Mouse (Mus musculus): ENCODE data around the gene Arhgap27.
A peak's percentile ranks its signal among the peaks of the same experiment; 100 is the strongest.

The Arhgap27 gene

DNA sequence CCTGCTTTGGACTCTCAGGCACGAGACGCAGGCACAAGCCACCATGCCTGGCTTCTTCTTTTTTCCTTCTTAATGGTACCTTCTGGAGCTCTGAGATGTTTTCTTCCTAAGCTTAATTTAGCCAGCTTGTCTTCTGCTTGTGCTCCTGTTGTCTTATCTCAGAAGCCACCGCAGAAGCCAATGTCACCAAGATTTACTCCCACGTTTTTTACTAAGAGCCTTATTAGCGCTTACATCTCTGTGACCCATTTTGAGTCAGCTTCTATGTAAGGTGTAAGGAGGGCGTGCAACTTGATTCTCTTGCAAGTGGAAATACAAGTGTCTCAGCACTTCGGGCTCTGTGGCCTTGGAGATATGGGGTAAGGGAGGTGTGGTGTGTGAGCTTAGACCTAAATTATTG lies 18.0 kb upstream of the Arhgap27 start:
- no peak for DNase-seq (ENCODE audit: low read depth, low spot score)

DNA sequence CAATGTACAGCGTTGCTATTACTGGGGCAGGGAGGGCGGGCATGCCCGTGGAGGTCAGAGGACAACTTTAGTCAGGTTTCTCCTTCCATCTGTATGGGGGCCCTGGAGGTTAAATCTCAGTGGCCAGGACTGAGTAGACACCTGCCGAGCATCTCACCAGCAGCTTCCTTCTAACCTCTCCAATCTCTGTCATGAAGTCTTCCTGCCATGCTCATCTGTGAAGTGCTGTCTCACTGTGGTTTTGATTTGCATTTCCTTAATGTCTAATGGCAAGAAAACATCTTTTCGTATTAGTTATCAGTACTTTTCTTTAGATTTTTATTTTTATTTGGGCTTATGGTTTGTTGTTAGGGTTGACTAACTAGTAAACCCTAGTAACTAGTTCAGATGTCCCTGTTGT lies 17.0 kb upstream of the Arhgap27 start:
- DNase-seq (ENCODE audit: low read depth, low spot score) = no peak

DNA sequence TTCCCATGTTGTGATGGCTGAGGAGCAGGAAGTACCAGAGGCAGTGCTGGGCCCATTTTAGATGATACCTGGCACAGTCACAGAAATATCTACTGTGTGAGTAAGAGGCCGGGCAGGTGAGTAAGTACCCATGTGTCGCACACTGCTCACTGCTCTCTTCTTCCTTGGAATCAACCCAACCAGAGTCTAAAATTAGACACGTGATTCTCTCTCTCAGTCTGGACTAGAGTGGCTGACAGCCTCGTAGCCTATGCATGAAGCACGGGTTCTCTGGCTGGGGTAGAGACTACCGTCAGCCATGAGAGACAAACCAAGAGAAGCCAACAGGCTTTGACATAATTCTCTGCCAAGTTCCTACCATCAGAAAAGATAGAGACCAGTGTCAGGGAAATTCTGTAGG lies 14.8 kb upstream of the Arhgap27 start:
- DNase-seq (ENCODE audit: low read depth, low spot score) = no peak

DNA sequence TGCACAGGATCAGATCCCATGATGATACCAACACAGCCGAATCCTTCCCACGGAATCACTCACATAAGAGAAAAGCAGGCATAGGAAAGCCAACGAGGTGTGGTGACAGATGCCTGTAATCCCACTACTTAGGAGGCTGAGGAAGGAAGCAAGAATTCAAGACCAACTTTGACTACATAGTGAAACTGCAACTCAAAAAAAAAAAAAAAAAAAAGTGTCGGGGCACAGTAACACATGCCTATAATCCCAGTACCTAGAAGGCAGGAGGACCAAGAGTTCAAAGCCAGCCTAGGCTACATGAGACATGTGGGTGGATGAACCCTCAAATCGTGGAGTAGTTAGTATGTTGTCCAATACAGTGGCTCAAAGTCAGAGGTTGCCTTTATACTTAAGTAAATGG lies 12.3 kb upstream of the Arhgap27 start:
- DNase-seq (ENCODE audit: low read depth, low spot score) = no peak

DNA sequence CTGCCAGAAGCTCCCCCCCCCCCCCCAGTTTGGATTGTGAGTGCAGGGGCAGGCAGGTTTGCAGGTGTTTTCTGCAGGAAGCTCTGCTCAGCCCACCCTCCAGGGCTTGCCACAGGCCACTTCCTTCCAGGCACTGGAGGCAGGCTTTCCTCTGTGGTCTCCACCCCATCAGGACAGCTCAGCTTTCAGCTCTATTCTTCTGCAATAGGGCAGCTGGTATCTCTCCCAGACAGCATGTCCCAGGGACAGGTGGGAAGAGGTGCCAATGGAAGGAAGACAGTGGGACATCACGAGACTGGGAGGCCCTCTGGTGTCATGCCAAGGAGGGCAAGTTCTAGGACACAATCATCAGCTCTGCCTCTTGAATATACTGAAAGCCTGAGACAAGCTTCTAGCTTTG lies 11.8 kb upstream of the Arhgap27 start:
- no peak for DNase-seq (ENCODE audit: low read depth, low spot score)

DNA sequence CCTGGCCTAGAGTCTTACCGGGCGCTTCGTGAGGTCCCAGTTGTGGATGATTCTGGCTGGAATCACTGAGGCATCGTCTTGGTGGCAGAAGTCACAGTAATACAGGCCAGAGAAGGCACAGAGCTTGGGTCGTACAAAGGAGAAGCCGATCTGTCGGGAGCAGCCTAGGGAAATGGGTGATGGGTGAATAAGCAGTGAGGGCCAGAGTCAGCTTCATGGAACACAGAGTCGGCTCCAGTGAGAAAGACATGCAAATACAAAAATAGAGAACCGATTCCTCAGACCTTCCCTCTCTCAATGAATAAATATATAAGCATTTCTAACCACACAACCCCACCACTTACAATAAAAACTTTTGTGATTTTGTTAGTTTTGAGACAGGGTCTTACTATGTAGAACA lies 10.4 kb upstream of the Arhgap27 start:
- no peak for DNase-seq (ENCODE audit: low read depth, low spot score)

DNA sequence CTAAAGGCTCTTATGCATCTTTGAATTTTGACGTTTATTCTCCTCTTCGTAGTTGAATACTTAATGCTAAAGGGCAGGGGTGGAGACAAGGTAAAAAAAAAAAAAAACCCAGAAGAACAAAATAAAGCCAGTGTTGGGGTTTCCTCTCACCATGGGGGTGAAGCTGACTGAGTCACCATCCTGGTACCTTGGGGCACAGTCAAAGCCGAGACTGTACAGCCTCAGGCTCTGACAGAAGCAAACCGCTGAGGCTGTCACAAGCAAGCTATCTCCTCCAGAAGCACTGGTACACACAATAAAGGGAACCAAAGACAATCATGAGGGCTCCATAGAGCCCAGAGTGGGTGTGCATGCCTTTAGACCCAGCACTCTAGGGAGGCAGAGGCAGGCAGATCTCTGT lies 9.1 kb upstream of the Arhgap27 start:
- no peak for DNase-seq (ENCODE audit: low read depth, low spot score)

DNA sequence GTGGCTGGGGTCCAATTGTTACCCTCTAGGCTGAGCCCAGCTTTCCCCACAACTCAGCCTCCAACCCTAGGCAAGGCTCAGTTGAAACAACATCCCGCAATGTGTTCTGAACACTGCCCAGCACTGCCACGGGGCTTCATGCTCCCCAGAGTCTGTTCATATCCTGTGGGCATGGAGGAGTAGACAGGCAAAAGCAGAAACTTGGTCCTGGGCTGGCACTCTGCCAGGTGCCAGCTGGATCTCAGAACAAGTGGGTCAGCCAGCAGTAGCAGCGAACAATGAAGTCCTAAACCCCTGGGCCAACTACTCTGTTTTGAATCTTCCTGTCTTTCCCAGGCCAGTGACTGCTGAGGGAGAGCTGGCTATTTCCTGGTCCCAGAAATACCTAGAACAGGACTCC lies 8.6 kb upstream of the Arhgap27 start:
- no peak for DNase-seq (ENCODE audit: low read depth, low spot score)

DNA sequence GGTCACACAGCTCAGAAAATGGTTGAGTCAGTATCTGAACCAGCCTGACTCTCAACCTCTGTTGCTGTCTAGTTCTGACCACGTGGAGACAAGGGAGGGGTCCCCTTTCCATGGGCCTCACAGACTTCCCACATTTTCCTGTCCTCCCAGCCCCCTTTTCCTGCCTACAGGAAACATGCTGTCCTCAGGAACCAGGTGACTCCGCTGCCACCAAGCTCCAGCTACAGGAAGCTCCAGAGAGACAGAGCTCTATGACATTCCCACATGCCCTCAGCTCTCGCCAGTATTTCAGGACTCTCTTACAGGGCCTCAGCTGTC lies 7.7 kb upstream of the Arhgap27 start:
- no peak for DNase-seq (ENCODE audit: low read depth, low spot score)

DNA sequence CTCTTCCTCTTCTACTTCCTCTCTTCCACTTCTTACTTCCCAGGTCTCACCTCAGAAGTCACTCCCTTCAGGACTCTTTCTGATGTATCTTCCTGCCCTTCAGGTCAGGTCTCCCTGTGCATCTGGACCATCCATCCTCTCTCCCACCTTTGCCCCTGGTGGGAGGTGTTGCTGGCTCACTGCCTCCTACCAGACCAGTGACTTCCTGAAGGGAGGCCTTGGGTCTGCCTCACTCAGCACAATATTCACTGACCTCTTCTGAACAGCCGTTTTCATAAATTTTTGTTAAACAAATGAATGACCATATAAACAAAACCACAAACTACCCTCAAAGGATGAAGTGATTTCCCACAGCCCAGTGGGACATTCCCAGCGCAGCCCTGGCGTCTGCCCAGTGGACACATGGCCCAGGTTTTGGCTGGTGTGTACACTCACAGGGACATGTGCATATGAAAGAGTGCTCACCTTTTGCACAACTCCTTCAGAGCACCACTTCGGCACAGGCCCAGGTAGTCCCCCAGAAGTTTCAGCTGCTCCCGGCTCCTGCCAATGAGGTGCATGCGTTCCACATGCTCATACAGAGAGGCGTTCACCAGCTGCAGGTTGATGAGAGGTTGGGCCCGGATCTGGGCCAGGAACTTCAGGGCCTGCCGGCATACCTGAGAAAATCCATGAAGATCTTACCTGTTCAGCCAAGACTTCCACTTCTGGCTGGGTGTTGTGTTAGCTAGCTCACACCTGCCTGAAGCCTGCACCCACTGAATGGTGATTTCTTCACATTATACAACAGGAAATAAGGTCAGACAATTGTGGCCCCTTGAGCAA lies 7.1 kb upstream of the Arhgap27 start:
- no peak for DNase-seq (ENCODE audit: low read depth, low spot score)

DNA sequence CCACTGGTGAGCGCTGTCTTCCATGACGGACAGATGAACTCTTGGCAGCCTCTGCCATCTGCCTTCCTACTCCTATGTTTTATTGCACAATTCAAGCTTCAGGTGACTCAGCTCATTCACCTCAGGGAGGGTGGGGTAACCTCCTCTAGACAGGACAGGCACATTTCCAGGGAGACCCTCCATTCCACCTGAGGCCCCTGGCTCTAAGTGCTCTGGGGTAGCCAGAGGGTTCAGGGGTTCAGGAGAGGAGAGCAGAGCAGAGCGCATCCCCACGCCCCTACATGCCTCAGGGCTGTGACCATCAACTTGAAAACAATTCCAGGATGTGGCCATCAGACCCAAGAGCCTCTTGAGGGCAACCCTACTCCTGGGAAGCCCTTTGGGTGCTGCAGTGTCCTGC lies 2.0 kb upstream of the Arhgap27 start:
- no peak for DNase-seq (ENCODE audit: low read depth, low spot score)

DNA sequence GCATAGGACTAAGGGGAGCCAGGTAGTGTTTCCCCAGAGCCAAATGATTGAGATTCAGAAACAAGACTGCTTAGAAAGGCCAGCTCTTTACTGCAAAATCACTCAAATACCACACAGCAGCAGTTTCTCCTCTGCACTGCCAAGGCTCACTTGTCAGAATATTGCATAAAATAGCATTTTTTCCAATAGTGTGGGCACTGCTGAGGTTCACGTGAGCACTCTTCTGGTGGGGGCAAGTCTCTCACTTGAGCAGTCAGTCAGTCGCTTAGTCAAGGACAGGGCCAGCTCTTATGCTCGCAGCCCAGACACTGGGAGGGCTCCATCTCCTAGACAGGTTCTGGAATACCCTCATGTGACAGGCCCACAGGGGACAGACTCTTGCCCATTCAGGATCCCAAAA lies 1.5 kb upstream of the Arhgap27 start:
- DNase-seq (ENCODE audit: low read depth, low spot score) = no peak

DNA sequence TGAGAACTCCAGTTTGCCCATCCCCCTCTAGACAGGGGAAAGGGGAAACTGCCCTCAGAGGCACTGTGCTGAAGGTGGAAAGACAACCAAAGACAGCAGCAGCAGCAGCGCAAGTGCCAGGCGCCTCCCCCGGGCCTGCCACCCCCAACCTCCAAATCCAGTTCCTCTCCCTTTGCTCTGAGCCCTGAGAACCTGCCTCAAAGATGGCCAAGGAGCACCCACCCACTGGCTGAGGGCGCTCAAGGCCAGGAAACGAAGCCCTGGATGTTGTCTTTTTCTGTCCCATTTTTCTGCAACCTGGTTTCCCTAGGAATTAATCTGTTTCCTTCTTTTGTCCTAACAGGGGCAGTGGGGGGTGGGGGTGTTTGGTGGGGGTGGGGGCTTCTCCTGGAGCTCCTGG lies 843 bp upstream of the Arhgap27 start:
- no peak for DNase-seq (ENCODE audit: low read depth, low spot score)

DNA sequence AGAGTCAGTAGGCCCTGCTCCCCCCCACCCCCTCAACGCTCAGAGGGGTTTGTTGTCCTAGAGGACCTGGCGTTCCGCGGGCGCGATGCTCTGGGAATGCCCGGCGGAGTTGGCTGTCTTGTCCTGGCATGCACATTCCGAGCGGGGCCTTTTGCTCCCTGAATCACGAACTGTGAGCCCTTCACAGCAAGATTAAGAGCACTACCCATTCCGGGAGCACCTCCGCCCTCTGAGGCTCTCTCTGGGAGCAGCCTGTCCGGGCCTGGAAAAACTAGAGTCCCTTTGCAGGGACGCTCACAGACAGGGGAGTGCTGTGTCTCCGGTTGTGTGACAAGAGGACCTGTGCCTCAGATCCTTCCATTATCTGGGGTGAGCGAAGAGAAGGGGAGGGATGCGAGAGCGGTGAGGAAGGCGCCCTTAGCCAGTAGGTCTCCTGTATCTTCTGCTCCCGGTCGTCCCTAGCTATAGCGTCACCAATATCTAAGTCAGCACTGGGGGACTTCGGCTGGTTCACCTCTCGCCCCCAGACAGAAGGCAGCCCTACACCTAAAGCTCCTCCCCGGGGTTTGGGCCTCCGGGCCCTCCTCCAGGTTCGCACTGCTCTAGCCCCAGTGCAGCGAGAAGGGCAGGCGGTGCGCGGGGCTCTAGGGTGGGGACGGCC lies 841 bp downstream of the Arhgap27 start:
- DNase-seq (ENCODE audit: low read depth, low spot score) = no peak

DNA sequence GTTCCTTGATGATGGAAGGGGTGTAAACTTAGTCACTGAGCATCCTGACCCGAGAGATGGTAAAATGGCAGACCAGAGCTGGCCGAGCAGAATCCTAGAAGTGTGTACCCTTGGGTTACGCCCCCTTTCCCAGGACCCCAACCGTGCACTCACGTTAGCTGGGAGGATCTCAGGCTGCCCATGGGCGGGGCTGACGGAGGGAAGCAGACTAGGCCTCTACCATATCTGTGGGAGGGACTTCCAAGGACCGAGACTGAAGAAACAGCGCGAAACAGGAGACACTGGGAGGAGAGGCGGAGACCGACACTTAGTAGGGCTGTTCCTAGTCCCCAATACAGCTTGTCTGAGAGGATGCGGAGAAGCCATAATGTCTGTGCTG lies 1.4 kb downstream of the Arhgap27 start:
- no peak for DNase-seq (ENCODE audit: low read depth, low spot score)

DNA sequence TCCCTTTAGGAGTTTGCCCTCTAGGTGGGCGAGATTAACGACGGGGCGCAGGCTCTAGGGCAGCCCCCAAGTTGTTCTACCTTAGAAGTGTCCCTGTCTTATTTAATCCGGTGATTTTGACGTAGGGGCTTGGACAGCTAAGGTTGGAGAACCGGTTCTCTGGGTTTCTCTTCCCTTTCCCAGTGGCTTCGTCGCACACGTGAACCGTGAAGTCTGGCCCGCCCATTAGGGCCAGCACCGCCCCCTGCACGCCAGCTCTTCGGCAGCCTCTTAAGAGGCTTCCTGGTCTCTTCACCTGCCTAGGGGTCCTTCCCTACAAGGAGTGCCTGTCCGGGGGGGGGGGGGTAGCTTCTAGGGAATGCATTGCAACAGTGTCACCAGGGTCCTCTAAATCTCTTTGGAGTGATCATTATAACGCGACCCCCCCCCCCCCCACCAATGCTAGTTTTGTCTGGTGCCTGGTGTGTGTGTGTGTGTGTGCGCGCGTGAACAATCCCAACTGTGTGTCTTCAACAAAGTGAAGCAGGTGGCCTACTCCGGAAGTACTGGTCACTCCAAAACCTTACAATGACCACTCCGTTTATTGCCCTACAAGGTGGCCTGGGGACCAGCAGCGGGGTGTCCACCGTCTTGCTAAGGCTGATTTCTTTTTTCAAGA lies 2.0 kb downstream of the Arhgap27 start:
- no peak for DNase-seq (ENCODE audit: low read depth, low spot score)

DNA sequence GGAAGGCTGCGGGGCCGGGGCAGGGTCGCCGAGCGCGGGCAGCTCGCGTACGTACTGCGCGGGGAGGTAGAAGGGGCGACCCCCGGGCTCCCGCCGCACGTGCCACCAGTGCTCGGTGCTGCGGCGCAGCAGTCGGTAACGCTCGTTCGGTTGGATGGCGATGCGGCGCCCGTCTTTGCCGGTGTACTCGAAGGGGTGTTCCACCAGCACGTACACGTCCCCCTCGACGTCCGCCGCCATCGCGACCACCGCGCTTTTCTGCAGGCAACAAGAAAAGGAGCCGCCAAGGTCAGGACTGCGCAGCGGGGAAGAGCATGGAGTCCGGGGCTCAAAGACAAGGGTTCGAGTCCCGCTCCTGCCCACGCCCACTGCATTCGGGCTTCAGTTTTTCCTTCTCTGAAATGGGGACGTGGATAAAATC lies 2.8 kb downstream of the Arhgap27 start:
- no peak for DNase-seq (ENCODE audit: low read depth, low spot score)

DNA sequence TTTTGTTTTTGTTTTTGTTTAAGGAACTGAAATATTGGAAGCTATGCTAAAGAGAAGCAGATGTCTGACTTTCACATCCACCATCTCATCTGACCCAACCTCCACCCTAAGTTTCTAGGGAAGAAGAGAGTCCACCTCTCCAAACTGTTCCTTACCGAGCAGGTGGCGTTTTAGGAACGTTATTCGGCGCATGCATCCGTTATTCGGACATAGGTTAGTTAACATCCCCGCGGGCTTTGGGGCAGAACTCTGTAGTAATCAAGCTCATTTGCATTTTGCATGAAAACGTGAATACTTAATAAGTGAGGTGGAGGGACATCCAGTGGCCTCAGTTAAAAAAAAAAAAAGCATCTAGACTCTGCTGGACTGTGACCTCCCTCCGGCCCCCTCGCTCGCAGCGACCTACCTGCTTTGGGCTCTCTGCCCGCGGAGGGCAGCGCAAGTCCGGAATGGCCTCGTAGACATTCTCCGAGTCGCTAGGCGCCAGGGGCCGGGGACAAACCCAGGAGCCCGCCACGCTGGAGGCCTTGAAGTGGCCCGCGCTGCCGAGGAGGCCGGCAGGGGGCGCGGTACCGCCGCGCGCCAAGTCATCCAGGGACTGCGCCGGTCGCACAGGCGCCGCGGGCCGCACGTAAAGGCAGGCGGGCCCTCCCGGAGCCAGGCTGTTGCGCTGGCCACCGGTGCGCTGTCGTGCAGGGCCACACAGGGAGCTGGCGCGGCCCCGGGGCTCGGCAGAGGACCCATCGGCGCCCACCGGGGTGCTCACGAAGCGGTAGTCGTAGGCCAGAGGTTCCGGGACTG lies 3.5 kb downstream of the Arhgap27 start:
- DNase-seq (ENCODE audit: low read depth, low spot score) = peak; percentile 77

DNA sequence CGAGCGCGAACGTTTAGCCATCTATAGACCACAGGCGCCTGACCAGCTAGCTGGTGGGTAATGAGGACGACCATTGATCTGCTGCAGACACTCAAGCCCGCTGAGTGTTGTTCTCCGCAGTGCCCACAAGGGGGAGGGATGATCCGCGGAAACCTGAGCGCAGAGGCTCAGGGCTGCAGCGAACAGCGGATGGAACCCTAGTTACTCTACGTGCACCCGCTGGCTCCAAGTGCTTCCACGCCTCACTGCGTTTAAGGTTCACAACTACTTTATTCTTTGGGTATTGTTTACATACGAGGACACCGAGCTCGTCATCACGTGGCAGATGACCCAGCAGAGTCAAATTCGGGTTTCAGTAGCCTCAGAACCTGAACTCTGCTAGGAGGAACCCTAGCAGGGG lies 4.4 kb downstream of the Arhgap27 start:
- DNase-seq (ENCODE audit: low read depth, low spot score) = peak; percentile 86

DNA sequence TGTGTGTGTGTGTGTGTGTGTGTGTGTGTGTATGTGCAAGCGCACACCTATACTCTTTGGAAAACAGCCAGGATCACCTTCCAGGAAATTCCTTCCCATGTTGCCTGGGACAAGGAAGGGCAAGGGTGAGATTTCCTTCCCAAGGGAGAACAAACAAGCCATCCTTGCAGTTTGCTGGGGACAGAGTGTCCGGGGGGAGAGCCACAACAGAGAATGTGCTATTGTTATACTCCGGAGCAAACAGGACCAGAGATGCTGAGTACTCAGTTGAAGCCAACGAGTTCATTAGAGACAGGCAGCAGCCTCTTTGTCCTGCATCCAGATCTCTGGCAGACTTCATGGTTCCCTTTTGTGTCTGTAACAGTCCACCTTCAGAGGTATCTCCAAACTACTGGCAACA lies 5.2 kb downstream of the Arhgap27 start:
- no peak for DNase-seq (ENCODE audit: low read depth, low spot score)

DNA sequence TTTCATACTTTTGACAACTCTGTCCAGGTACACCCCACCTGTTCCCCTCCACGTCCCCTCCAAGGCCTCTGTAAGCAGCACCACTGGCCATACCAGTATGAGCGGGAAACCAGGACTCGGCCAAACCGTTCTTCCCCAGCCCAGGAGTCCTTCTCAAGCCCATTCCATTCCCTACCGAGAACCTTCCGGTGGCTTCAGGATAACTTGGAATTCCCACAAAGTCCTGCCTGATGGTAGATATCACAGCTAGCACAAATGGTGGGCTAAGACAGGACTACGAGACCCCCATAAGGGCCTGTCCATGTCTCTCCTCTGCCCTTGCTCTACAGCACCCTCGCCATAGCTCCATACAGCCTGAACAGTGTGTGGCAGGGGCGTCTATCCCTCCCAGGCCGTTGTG lies 5.8 kb downstream of the Arhgap27 start:
- DNase-seq (ENCODE audit: low read depth, low spot score) = no peak

DNA sequence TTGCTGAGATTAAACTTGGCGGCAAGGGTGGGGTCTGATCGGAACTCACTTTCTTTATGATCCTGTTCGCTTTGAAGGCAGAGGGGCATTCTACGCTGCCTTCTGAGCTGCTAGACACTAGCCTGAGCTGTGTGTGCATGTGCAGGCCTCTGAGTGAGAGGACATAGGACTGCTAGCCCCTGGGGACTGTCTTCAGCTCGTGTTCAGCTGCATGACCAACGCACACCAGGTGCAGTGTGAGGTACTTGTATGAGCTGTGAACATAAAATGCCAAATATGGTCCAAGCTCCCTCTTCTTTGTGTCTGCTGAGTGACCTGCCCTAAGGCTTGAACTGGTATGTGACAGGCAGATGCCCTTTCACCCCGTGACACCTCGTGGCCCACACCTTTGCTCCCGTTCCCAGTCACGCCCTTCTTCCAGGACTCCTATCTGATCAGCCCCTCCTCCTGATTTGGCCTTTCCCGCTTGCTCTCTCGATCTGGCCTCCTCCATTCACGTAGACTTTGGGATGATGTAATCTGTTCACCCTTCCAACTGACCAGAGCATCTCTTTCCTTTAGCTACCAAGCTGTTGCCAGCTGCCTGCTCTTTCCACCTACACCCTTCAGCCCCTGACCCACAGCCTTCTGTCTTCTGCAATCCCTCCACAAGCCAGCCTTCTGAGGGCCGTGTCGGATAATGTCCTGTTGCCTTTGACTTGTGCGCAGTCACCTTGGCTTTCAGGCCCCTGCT lies 6.4 kb downstream of the Arhgap27 start:
- DNase-seq (ENCODE audit: low read depth, low spot score) = no peak

Data from forelimb bud, embryonic 11.5 days (tissue).